Comparison of ENCODE assay signal across 10 mouse cellular contexts in genomic region chr4:82502012-82502411, GRCm38 (mm10).
A peak's percentile ranks its signal among the peaks of the same experiment; 100 is the strongest.
DNase-seq lines count a peak whose midpoint lies in the region; ATAC-seq and TF ChIP-seq lines count a peak whose summit lies in the region.
"Had no signal": no experiment of that assay in that cellular context is flagged by ENCODE, and none has a peak within 500 bp of the region (broad histone marks: within the 10 kb centered on the region; RNA-seq: fewer than 3 reads in every experiment).

No protein-coding gene starts in this region.

- DNase-seq in kidney, postnatal 0 days (ENCODE audit: low spot score): no peak
- DNase-seq in kidney, postnatal 14 days: no peak
- no peak for DNase-seq in forebrain, embryonic 11.5 days (ENCODE audit: low spot score)
- no peak for DNase-seq in spleen, postnatal 36 days (ENCODE audit: low spot score in 2 of 2)
- DNase-seq: gastrocnemius, postnatal 14 days; thymus, postnatal 25 days had no signal

- no peak overlapping the region for H3K9ac ChIP-seq in kidney, postnatal 0 days (ENCODE audit: low read depth, low read length)
- H3K9ac ChIP-seq in forebrain, embryonic 11.5 days (ENCODE audit: low read length): peak overlapping the region; percentile 41; the same call in 1 of the 2 replicates
- H3K9ac ChIP-seq in intestine, postnatal 0 days (ENCODE audit: low read depth, low read length): no peak overlapping the region
- H3K9ac ChIP-seq in neural tube, embryonic 12.5 days: no peak overlapping the region

- no peak for ATAC-seq in kidney, postnatal 0 days (replicated peaks; ENCODE audit: low FRiP score, low read depth)
- ATAC-seq in forebrain, embryonic 11.5 days (replicated peaks; ENCODE audit: low FRiP score): no peak
- no peak for ATAC-seq in intestine, postnatal 0 days
- no peak for ATAC-seq in neural tube, embryonic 12.5 days (ENCODE audit: low FRiP score, low read depth)
- no peak for ATAC-seq in granulocyte monocyte progenitor cell, adult 5-6 weeks (replicated peaks; ENCODE audit: poor library complexity, severe bottlenecking)
- no peak for ATAC-seq in erythroblast, adult 5-6 weeks (replicated peaks; ENCODE audit: low FRiP score, poor library complexity, severe bottlenecking)

- 0 out of 2 replicates have a peak, but pooled peaks cover 4% of the 10 kb centered on the region for H3K36me3 ChIP-seq in kidney, postnatal 0 days (ENCODE audit: insufficient read depth, low read length)
- H3K36me3 ChIP-seq in forebrain, embryonic 11.5 days (ENCODE audit: control insufficient read depth, insufficient read depth, low read length): peaks cover 6% of the 10 kb centered on the region; the same call in 1 of the 2 replicates
- H3K36me3 ChIP-seq in intestine, postnatal 0 days (ENCODE audit: control insufficient read depth, insufficient read depth): peaks cover 8% of the 10 kb centered on the region
- H3K36me3 ChIP-seq in neural tube, embryonic 12.5 days: peaks cover 10% of the 10 kb centered on the region; the same call in 1 of the 2 replicates

- H3K27me3 ChIP-seq in kidney, postnatal 0 days (ENCODE audit: insufficient read depth, low read length): no peaks in the 10 kb centered on the region; the same call in 1 of the 2 replicates
- no peaks in the 10 kb centered on the region for H3K27me3 ChIP-seq in forebrain, embryonic 11.5 days (ENCODE audit: control insufficient read depth, insufficient read depth, low read length)
- H3K27me3 ChIP-seq in intestine, postnatal 0 days (replicated peaks; ENCODE audit: control insufficient read depth, insufficient read depth, low read length): no peaks in the 10 kb centered on the region
- no peaks in the 10 kb centered on the region for H3K27me3 ChIP-seq in neural tube, embryonic 12.5 days (replicated peaks)

- H3K4me3 ChIP-seq in kidney, postnatal 0 days (replicated peaks; ENCODE audit: low read depth, low read length): no peak overlapping the region; the same call in 1 of the 2 replicates
- peak overlapping the region; percentile 90 for H3K4me3 ChIP-seq in forebrain, embryonic 11.5 days (ENCODE audit: low read depth, low read length)
- peak overlapping the region; percentile 97 for H3K4me3 ChIP-seq in intestine, postnatal 0 days (ENCODE audit: low read depth, low read length)
- H3K4me3 ChIP-seq in neural tube, embryonic 12.5 days: peak overlapping the region; percentile 28

- H3K27ac ChIP-seq in kidney, postnatal 0 days: no peak overlapping the region
- no peak overlapping the region for H3K27ac ChIP-seq in forebrain, embryonic 11.5 days (ENCODE audit: low read depth, low read length)
- no peak overlapping the region for H3K27ac ChIP-seq in intestine, postnatal 0 days (ENCODE audit: low read depth, low read length)
- H3K27ac ChIP-seq in neural tube, embryonic 12.5 days: no peak overlapping the region

- H3K9me3 ChIP-seq in kidney, postnatal 0 days (replicated peaks; ENCODE audit: low read length): no peaks in the 10 kb centered on the region
- H3K9me3 ChIP-seq in forebrain, embryonic 11.5 days (ENCODE audit: control insufficient read depth, low read length): no peaks in the 10 kb centered on the region
- H3K9me3 ChIP-seq in intestine, postnatal 0 days (ENCODE audit: control insufficient read depth): no peaks in the 10 kb centered on the region
- no peaks in the 10 kb centered on the region for H3K9me3 ChIP-seq in neural tube, embryonic 12.5 days

- H3K4me1 ChIP-seq in kidney, postnatal 0 days (replicated peaks; ENCODE audit: insufficient read depth, low read length): no peaks in the 10 kb centered on the region
- peaks cover 6% of the 10 kb centered on the region; the same call in 1 of the 2 replicates for H3K4me1 ChIP-seq in forebrain, embryonic 11.5 days (replicated peaks; ENCODE audit: control insufficient read depth, insufficient read depth, low read length)
- 0 out of 2 replicates have a peak, but pooled peaks cover 6% of the 10 kb centered on the region for H3K4me1 ChIP-seq in intestine, postnatal 0 days (replicated peaks; ENCODE audit: control insufficient read depth, insufficient read depth, low read length)
- H3K4me1 ChIP-seq in neural tube, embryonic 12.5 days: peaks cover 18% of the 10 kb centered on the region

- peak overlapping the region; percentile 87 for H3K4me2 ChIP-seq in kidney, postnatal 0 days (ENCODE audit: low read length)
- H3K4me2 ChIP-seq in forebrain, embryonic 11.5 days (ENCODE audit: low read depth, low read length, severe bottlenecking): peak overlapping the region; percentile 42
- H3K4me2 ChIP-seq in intestine, postnatal 0 days (replicated peaks; ENCODE audit: low read depth): peak overlapping the region; percentile 94
- peak overlapping the region; percentile 92 for H3K4me2 ChIP-seq in neural tube, embryonic 12.5 days (replicated peaks)

- WGBS in kidney, postnatal 0 days: 43% methylated on average over 5 of the region's 5 CpGs
- WGBS in forebrain, embryonic 11.5 days: 37% methylated on average over 5 of the region's 5 CpGs
- WGBS in intestine, postnatal 0 days: 33% methylated on average over 5 of the region's 5 CpGs
- WGBS in neural tube, embryonic 12.5 days: 41% methylated on average over 5 of the region's 5 CpGs

- no peak for TF ChIP-seq CTCF in kidney, postnatal 0 days (IDR thresholded peaks at IDR 0.05; ENCODE audit: low read depth)
- TF ChIP-seq CTCF in intestine, postnatal 0 days (IDR thresholded peaks at IDR 0.05; ENCODE audit: low read depth): no peak

Comparison
In these comparisons a context has a peak if more than half of its experiments do, and no peak if none do; other contexts are left out.
1. H3K4me2 ChIP-seq: peak in every context shown above with its lines; median percentile 94 in intestine, postnatal 0 days; 92 in neural tube, embryonic 12.5 days; 87 in kidney, postnatal 0 days; 42 in forebrain, embryonic 11.5 days.